Mouse (Mus musculus) ES-Bruce4 (cell line): Measurements from ENCODE around the gene Xrcc1.

Experiments used
- CTCF ChIP-seq: IDR thresholded peaks from one replicate; pipeline ENCODE4 v1.8.1; 2011; ENCODE audit warnings: low read depth, low read length
- EP300 ChIP-seq: IDR thresholded peaks from 2 replicates; pipeline ENCODE4 v1.6.1; 2011; ENCODE audit warnings: low read depth, low read length; ENCODE audit not compliant: insufficient read depth
- POLR2A ChIP-seq: IDR thresholded peaks from one replicate; pipeline ENCODE4 v1.8.1; 2011; ENCODE audit warnings: low read length; ENCODE audit not compliant: insufficient read depth

- TF ChIP-seq POLR2A (no peak), CTCF (no peak), EP300 (no peak)
Measured at GRCm38 (mm10) chr7:24563837-24564206, 17.7 kb downstream of the Xrcc1 start.
